Mouse (Mus musculus) lung, postnatal 0 days (tissue): ENCODE measurements around the gene Tmed10.

Experiments used
- CTCF ChIP-seq: IDR thresholded peaks from 2 replicates; pipeline ENCODE4 v1.5.1; 2016; ENCODE audit warnings: antibody characterized with exemption, mild to moderate bottlenecking
- EP300 ChIP-seq: IDR thresholded peaks from 2 replicates; pipeline ENCODE4 v1.6.1; 2016; ENCODE audit warnings: antibody characterized with exemption, mild to moderate bottlenecking, control low read depth

GRCm38 (mm10) chr12:85372068-85372665 lies 2.5 kb downstream of the Tmed10 start:
- no peak for TF ChIP-seq CTCF
- no peak for TF ChIP-seq EP300
